Mouse (Mus musculus): ENCODE data around the gene Chrnb2. TPM values are rescaled to one million over a fixed set of nuclear protein-coding genes. Genes with fewer than 3 reads are reported as not detected.
A peak's percentile ranks its signal among the peaks of the same experiment; 100 is the strongest.

Chrnb2 gene
- polyA plus RNA-seq, 1 experiment = 0.39 TPM

DNA sequence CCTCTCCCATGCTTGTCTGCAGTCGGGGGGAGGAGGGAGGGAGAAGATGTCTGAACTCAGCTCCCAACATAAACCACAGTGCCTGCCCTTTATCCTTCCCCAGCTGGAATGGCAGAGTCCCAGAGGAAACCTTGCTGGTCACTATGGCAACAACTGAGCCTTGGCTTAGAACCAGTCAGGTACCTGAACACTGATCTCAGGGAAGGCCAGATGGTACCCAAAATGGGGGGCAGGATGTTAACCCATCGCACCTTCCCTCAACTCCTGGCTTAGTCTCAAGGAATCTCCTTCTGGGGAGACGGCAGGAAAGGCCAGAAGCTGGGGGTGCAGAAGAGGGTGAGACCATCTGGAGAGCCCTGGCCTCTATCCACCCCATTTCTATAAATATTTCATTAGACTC lies 4.6 kb downstream of the Chrnb2 start:
- Histone ChIP-seq H3K4me3 (ENCODE audit: insufficient read depth, low read length) (no peak overlapping the region), H3K27ac (ENCODE audit: insufficient read depth, low read length) (no peak overlapping the region), H3K4me1 (ENCODE audit: control insufficient read depth, insufficient read depth, low read length) (no peaks in the 10 kb centered on the region)
- TF ChIP-seq CTCF (IDR thresholded peaks at IDR 0.05; ENCODE audit: borderline replicate concordance, insufficient read depth, low read length) (no peak), POLR2A (IDR thresholded peaks at IDR 0.05; ENCODE audit: low read depth, low read length) (no peak)

DNA sequence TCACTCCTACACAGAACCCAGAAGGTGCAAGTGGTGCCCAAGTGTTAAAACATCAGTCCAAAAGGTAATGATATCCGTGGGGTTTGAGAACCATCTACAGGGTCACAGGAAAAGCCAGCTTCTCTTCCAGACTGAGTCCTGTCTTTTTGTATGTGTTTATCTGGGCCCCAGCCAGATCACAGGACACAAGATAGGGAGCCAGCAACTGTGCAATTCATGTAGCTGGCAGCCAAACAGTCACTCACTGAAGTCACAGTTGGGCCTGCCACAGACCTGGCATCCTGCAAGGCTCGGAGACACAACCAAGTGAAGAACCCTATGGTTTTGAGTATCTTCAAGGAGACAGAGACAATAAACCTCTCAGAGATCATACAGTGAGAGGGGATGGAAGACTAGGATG lies 6.6 kb downstream of the Chrnb2 start:
- no peak overlapping the region for H3K27ac ChIP-seq (ENCODE audit: insufficient read depth, low read length)
- TF ChIP-seq POLR2A (IDR thresholded peaks at IDR 0.05; ENCODE audit: low read depth, low read length) (no peak), CTCF (IDR thresholded peaks at IDR 0.05; ENCODE audit: borderline replicate concordance, insufficient read depth, low read length) (no peak)
- no peaks in the 10 kb centered on the region for H3K4me1 ChIP-seq (ENCODE audit: control insufficient read depth, insufficient read depth, low read length)
- H3K4me3 ChIP-seq (ENCODE audit: insufficient read depth, low read length) = no peak overlapping the region

DNA sequence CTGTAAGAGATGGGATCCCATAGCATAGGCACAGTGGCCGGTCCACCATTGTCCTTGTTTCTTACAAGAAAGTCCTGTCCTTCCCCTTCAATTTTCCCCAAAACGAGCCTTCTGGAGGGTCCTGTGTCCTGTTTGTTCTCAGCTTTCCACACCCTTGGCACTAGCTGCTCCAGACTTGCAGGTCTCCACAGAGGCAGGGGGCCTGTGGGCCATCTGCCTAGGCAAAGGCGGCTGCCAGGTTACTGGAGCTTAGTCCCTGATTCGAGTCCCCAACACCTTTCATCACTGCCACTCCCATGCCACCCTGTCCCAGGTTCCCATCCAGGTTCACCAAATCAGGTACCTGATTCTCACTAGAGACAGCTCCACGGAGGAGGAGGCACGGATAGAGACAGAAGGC lies 9.1 kb downstream of the Chrnb2 start:
- Histone ChIP-seq H3K4me3 (ENCODE audit: insufficient read depth, low read length) (no peak overlapping the region), H3K27ac (ENCODE audit: insufficient read depth, low read length) (no peak overlapping the region), H3K4me1 (ENCODE audit: control insufficient read depth, insufficient read depth, low read length) (no peaks in the 10 kb centered on the region)
- TF ChIP-seq CTCF (IDR thresholded peaks at IDR 0.05; ENCODE audit: borderline replicate concordance, insufficient read depth, low read length) (no peak), POLR2A (IDR thresholded peaks at IDR 0.05; ENCODE audit: low read depth, low read length) (no peak)

DNA sequence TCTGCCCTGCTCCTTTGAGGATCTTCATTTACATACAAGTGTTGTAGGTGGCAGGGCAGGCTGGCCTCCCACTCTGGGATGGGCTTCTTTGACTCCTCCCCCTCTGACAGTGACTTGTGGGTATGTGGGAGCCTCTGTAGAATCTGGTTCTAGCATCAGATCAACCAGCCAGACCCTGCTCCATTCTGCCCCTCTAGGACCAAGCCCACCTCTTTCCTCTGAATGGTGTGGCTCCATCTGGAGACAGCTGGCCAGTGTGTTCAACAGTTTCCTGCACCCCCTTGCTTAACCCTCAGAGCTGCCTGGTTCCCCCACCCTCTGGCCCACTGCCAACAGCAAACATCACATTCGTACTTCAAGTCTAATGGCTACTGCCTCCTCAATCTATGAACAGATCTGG lies 12.1 kb downstream of the Chrnb2 start:
- Histone ChIP-seq H3K4me3 (ENCODE audit: insufficient read depth, low read length) (no peak overlapping the region), H3K27ac (ENCODE audit: insufficient read depth, low read length) (no peak overlapping the region), H3K4me1 (ENCODE audit: control insufficient read depth, insufficient read depth, low read length) (no peaks in the 10 kb centered on the region)
- TF ChIP-seq POLR2A (IDR thresholded peaks at IDR 0.05; ENCODE audit: low read depth, low read length) (no peak), CTCF (IDR thresholded peaks at IDR 0.05; ENCODE audit: borderline replicate concordance, insufficient read depth, low read length) (no peak)

DNA sequence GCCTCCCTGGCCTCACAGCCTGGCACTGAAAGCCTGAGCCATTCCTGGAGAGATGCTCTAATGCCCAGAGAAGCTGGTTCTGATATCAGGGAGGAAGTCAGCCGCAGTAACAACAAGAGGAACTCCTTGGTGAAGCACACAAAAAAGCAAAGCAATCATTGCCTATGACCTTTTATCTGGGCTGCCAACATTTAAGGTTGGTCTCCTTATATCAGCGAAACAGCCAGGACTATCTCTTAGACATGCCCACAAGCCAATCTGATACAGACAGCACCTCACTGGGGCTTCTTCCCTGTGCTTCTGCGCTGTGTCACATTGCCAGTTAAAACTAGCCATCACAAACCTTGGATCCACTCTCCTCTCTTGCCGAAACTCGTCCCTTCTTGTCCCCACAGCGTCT lies 25.9 kb downstream of the Chrnb2 start:
- no peak for TF ChIP-seq POLR2A (IDR thresholded peaks at IDR 0.05; ENCODE audit: low read depth, low read length)
- no peak for TF ChIP-seq CTCF (IDR thresholded peaks at IDR 0.05; ENCODE audit: borderline replicate concordance, insufficient read depth, low read length)
- H3K4me3 ChIP-seq (ENCODE audit: insufficient read depth, low read length) = no peak overlapping the region
- no peak overlapping the region for H3K27ac ChIP-seq (ENCODE audit: insufficient read depth, low read length)
- H3K4me1 ChIP-seq (ENCODE audit: control insufficient read depth, insufficient read depth, low read length) = no peaks in the 10 kb centered on the region

DNA sequence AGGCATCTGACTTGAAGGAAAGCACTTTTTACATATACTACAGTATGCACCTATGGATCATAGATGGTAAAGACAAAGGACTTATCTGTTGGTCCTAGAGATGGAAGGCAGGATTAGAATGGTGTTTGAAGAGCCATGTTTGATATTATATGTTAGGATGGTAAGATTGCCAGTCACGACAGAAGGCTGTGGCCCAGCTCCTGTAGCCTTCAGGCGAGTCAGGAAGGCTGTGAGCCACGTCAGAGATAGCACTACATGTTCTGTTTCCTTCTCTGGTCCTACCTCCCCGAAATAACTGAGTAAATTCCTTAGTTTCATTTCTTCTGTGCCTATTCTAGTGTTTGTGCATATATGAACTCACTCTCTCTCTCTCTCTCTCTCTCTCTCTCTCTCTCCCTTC lies 32.3 kb downstream of the Chrnb2 start:
- Histone ChIP-seq H3K4me1 (ENCODE audit: control insufficient read depth, insufficient read depth, low read length) (peaks cover 3% of the 10 kb centered on the region; the same call in 1 of the 2 replicates), H3K27ac (ENCODE audit: insufficient read depth, low read length) (no peak overlapping the region), H3K4me3 (ENCODE audit: insufficient read depth, low read length) (no peak overlapping the region)
- TF ChIP-seq CTCF (IDR thresholded peaks at IDR 0.05; ENCODE audit: borderline replicate concordance, insufficient read depth, low read length) (no peak), POLR2A (IDR thresholded peaks at IDR 0.05; ENCODE audit: low read depth, low read length) (no peak)

DNA sequence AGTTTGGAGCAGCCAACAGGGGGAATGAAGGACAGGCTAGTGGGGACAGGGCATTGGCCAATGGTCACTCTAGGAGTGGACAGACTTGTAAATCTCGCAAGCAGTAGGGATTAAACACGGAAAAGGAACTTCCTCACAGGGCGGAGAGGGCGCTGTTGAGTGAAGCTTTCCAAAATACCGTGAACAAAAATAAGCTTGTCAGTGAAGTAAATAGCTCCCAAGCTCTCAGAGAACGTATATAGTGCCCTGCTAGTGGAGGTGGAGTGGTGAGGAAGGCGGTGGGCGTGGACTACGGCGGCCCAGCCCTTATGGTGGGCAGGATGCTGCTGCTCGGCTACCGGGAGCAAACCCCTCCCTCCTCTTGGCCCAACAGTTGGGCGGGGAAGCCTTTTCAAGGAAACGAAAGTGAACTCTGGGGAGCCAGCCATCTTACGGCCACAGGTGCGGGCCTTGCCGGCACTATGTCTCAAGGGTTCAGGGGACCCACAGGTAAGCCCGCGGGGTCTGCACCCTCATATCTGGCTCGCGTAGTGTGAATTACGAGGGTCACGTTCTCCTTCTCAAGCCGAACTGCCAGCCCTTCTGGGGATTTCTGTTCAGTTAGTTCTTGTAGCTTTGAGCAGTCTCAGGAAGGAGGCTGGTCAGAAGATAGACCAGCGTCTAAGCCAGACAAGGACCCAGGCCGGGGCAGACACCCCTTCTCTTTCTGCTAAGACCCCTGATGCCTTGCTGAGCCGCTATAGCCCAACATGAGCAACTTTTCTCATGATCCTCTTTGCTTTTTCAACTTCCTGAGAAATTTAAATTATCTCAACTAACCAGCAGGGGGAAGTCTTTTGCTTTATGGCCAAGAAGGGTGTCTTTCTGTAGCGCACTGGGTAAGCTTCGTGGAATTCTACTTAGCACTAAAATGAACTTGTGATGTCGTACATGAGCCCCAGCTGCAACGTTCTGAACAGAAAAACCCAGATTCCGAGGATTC lies 33.8 kb downstream of the Chrnb2 start:
- Histone ChIP-seq H3K4me3 (ENCODE audit: insufficient read depth, low read length) (peak overlapping the region; percentile 97), H3K4me1 (ENCODE audit: control insufficient read depth, insufficient read depth, low read length) (peaks cover 3% of the 10 kb centered on the region; the same call in 1 of the 2 replicates), H3K27ac (ENCODE audit: insufficient read depth, low read length) (peak overlapping the region; percentile 69)
- peak; percentile 59; the same call in 1 of the 2 replicates for TF ChIP-seq POLR2A (IDR thresholded peaks at IDR 0.05; ENCODE audit: low read depth, low read length)
- no peak for TF ChIP-seq CTCF (IDR thresholded peaks at IDR 0.05; ENCODE audit: borderline replicate concordance, insufficient read depth, low read length)

DNA sequence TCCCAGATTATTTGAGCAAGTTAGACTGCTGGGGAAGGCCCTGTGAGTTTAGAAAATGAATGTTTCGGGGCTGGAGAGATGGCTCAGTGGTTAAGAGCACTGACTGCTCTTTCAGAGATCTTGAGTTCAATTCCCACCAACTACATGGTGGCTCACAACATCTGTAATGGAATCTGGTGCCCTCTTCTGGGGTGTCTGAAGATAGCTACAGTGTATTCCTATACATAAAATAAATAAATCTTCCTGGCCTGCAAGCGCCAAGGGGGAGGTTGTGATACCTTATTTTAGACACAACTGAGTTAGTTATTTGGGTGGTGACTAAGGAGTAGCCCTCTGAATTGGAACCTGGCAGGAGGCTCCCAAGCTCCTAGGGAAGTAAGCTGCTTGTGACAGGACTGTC lies 35.6 kb downstream of the Chrnb2 start:
- H3K4me3 ChIP-seq (ENCODE audit: insufficient read depth, low read length) = no peak overlapping the region
- TF ChIP-seq CTCF (IDR thresholded peaks at IDR 0.05; ENCODE audit: borderline replicate concordance, insufficient read depth, low read length) (no peak), POLR2A (IDR thresholded peaks at IDR 0.05; ENCODE audit: low read depth, low read length) (no peak)

DNA sequence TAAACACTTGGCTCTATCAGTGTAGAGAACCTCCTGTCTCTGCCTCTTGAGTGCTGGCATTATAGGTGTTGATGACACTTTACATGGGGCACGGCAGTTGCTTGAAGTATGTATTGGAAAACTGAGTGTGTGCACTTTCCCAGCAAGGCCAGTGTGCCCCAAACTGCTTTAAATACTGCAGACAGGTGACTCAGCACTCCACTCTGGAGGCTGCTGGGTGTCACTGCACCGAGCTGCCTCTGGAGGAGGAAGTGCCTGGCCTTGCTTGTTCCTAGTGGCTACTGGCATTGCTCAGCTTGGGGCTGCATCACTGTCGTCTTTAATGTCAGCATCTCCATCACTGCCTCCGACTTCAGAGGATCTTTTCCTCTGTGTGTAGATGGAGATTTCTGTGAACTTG lies 37.4 kb downstream of the Chrnb2 start:
- Histone ChIP-seq H3K27ac (ENCODE audit: insufficient read depth, low read length) (no peak overlapping the region), H3K4me3 (ENCODE audit: insufficient read depth, low read length) (no peak overlapping the region), H3K4me1 (ENCODE audit: control insufficient read depth, insufficient read depth, low read length) (peaks cover 3% of the 10 kb centered on the region; the same call in 1 of the 2 replicates)
- no peak for TF ChIP-seq POLR2A (IDR thresholded peaks at IDR 0.05; ENCODE audit: low read depth, low read length)
- TF ChIP-seq CTCF (IDR thresholded peaks at IDR 0.05; ENCODE audit: borderline replicate concordance, insufficient read depth, low read length) = peak; percentile 64

More for the DNA sequence above, 35.6 kb downstream of the Chrnb2 start:
- no peak overlapping the region for H3K27ac ChIP-seq (ENCODE audit: insufficient read depth, low read length)
- peaks cover 3% of the 10 kb centered on the region; the same call in 1 of the 2 replicates for H3K4me1 ChIP-seq (ENCODE audit: control insufficient read depth, insufficient read depth, low read length)

Measured in embryonic fibroblast, embryonic 13.5 days (primary cell).